Mouse (Mus musculus) testis, adult 2 months (tissue): ENCODE measurements around the gene Piwil4.

Experiments used
- CTCF ChIP-seq: fragments of 200-500 bp; IDR thresholded peaks from 2 replicates; pipeline ENCODE4 v1.5.1; 2012; ENCODE audit warnings: low read depth, mild to moderate bottlenecking, inconsistent platforms, low read length, moderate library complexity; ENCODE audit not compliant: control insufficient read depth, insufficient read depth, insufficient replicate concordance
- POLR2A ChIP-seq: fragments of 200-500 bp; IDR thresholded peaks from 2 replicates; pipeline ENCODE4 v1.6.1; 2012; ENCODE audit warnings: low read depth, mild to moderate bottlenecking, inconsistent platforms, low read length, moderate library complexity; ENCODE audit not compliant: control insufficient read depth

- no peak for TF ChIP-seq CTCF
- no peak for TF ChIP-seq POLR2A
Observed at GRCm38 (mm10) chr9:14740151-14740924, at the start of gene Piwil4.
